Mouse (Mus musculus) layer of hippocampus, adult 2 months (tissue): ENCODE results near the gene Entpd6. TPM values are rescaled to one million over a fixed set of nuclear protein-coding genes. Genes with fewer than 3 reads are reported as not detected.
A peak's percentile ranks its signal among the peaks of the same experiment; 100 is the strongest.

Source experiments
- DNase-seq, 2 experiments: peaks; one replicate each; pipeline ENCODE4 v3.0.0; 2022; ENCODE audit warnings: low spot score in 2 of 2
- H3K27ac ChIP-seq: fragments of 200-600 bp; 2 replicates; pipeline ENCODE4 v1.8.1; 2022
- H3K4me3 ChIP-seq: fragments of 200-600 bp; 2 replicates; pipeline ENCODE4 v1.8.1; 2022; ENCODE audit warnings: mild to moderate bottlenecking
- CTCF ChIP-seq: fragments of 200-600 bp; conservative IDR thresholded peaks from 2 replicates; pipeline ENCODE4 v1.8.1; 2022; ENCODE audit warnings: antibody characterized with exemption, mild to moderate bottlenecking, moderate library complexity
- long read RNA-seq, 2 experiments: library from polyadenylated mRNA; stranded (forward); transcript quantifications; one replicate each; pipeline ENCODE4 v2.0.0; 2021; ENCODE audit warnings: borderline mapping rate in 2 of 2
- total RNA-seq, 2 experiments: library from RNA; stranded (reverse); gene quantifications; 2 replicates each; pipeline ENCODE4 v1.2.3; 2021

The Entpd6 gene
- 10 to 100 TPM; 65.5 to 68.9 TPM for total RNA-seq
- long read RNA-seq, experiment 1, transcript Entpd6-201 (14 exons, 2,540 nt), result major isoform, 39 of 67 reads
- long read RNA-seq, experiment 1, partial matches to known transcripts, result 12 of 67 reads
- long read RNA-seq, experiment 1, other reads (novel, unspliced or antisense), result 16 of 67 reads
- long read RNA-seq, experiment 2, transcript Entpd6-201 (14 exons, 2,540 nt), result major isoform, 61 of 108 reads
- long read RNA-seq, experiment 2, partial matches to known transcripts, result 7 of 108 reads
- long read RNA-seq, experiment 2, other reads (novel, unspliced or antisense), result 40 of 108 reads

DNA sequence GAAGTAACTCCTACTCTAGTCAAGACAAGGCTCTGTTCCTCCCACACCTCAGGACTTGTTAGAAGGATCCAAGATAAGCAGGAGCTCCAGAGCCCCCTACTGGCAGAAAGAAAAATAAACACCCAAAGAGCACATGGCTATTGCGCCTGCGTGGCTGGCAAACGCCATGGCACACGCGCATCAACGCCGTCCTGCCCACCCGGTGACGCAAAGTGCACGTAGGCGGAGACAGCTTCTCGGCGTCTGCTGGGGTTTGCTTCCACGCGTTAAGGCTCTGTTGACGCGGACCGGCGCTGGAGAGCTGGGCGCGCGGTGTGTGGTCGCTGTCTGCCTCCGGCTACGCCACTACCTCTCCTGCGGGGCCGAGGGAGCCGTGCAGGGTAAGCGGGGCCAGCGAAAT is at the start of gene Entpd6:
TSS of gene Entpd6 (plus strand) at position 189 of the 400 bp plus-strand sequence.
- peak; percentile 98 to 99 for DNase-seq
- TF ChIP-seq CTCF, result peak; percentile 91

DNA sequence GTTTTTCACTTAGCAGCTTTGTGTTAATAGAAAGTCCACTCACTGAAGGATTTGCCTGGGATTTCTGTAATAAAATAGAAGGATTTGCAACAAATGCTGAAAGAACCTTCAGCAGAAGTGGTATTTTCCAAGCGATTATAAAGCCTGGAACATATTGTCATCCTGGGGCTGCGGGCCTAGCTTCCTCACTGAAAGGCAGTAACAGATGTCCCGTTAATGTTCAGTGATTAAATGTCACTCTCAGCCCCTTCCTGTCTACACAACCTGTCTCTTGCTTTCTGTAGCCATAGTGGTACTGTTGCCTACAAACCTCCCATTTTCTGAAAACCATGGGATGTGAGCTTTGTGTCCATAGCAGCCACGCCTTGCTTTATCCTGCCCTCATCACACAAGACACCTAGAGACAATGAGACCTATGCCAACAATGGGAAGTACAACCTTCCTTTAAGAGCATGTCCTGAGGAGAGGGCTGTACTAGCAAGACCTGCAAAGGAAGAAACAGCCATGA is 36.6 kb upstream of the Entpd6 start:
- no peak for TF ChIP-seq CTCF
- peak; percentile 22 to 32 for DNase-seq

More for the DNA sequence above, at the start of gene Entpd6:
- peak within 1 kb of the TSS; percentile 85 for H3K4me3 ChIP-seq
- peak within 1 kb of the TSS; percentile 87 for H3K27ac ChIP-seq

DNA sequence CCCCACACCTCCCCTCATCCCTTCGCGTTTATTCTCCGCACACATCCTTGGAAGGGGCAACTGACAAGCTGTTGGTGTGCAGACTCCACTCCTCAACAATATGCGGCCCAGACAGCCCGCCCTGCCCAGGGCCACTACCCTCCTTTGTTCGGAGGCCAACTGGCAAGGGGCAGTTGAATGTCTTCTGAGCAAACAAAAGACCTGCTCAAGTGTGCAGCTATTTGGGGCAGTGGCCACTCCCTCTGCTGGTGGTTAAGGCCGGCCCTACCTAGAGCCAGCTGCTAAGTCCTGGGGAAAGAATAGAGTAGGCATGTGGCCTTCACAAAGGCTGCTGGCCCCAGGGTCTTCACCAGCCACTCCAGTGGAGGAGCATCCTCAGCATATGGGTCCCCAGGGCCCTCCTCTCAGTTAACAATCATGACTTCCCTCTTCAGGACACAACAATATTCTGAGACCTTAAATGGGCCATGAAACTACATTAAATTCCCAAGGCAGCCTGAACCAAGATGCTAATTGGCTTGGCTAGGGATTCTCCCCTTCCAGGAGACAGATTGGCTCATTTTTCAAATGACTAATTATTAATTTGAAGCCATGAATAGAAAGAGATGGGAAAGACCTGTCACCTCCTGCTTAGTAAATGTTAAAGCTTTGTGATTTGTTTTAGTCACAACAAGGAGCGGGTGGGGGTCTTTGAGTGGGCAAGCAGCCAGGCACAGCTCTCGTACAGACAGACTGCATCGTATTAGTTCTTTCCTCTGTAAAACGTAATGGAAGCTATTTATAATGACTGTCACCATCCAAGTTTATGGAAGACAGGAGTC is 12.9 kb upstream of the Entpd6 start:
- peak; percentile 41 for TF ChIP-seq CTCF
- no peak overlapping the region for H3K27ac ChIP-seq
- no peak for DNase-seq
- H3K4me3 ChIP-seq, result no peak overlapping the region

More for the DNA sequence above, 36.6 kb upstream of the Entpd6 start:
- Histone ChIP-seq H3K4me3 (no peak overlapping the region), H3K27ac (peak overlapping the region; percentile 69)

DNA sequence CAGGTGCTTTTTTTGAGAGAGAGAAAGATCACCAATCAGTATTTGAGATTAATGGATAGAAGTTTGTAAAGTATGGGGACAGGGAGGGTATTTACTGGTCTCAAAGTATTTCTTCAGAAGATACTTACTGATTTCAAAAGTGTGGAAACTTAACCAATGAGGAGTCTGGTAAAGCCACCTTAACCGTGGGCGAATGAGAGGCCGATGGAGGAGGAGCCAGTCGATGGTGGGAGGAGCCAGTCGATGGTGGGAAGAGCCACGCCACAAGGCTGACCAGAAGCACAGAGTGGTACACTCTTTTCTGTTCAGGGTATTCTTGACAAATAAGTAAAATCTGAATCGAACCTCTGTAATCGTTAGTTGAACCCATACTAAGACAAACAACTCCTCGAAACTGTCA is 11.0 kb upstream of the Entpd6 start:
- no peak overlapping the region for H3K4me3 ChIP-seq
- DNase-seq, result no peak
- no peak overlapping the region for H3K27ac ChIP-seq
- no peak for TF ChIP-seq CTCF

DNA sequence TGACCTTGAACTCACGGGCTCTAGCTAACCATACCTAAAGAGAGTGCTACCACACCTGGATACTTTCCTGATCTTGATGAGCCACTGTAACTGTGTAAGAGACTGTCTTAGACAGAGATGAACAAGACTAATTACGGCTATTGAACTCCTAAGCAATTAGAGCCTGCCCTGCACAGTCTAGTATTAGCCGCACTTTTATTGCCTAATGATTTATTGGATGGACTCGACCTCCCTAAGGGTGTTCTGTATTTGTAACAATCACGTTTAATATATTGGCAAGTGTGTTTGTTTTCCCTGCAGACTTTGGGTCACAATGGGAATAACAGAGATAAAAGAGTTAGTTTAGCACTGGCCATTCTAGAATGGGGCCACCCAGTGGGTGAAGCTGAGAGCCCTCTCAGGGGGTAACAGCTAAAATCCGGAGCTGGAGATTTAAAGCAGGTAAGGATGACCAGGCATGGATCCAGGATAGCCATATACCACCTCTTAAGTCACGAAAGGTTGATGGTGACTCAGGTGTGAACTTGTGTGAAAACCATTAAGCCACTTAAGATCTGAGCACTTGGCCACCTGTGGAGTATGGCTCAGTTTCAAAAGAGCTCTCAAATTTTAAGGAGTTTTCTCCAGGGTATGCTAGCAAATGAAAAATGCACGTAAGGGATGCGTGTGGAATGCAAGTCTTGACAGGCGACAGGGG is 8.5 kb upstream of the Entpd6 start:
- no peak for TF ChIP-seq CTCF
- DNase-seq, result no peak
- Histone ChIP-seq H3K27ac (no peak overlapping the region), H3K4me3 (no peak overlapping the region)

DNA sequence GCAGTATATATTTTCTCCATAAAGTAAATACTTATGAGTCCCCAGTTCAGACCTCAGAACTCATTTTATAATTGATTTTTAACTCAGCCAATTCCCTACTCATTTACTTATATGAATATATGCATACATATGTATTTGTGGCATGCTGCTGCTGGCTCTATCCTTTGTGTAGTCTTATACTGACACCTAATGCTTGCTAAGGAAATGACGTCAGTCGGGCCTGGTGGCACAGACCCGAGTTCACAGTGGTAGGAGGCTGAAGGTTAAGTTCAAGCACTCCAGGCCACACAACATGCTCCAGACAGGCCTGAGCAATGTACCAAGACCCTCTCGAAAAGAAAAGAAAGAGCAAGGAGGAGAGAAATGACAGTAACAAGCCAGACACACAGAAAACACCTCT is 7.4 kb upstream of the Entpd6 start:
- peak; percentile 70 for TF ChIP-seq CTCF
- no peak for DNase-seq
- Histone ChIP-seq H3K27ac (no peak overlapping the region), H3K4me3 (no peak overlapping the region)

DNA sequence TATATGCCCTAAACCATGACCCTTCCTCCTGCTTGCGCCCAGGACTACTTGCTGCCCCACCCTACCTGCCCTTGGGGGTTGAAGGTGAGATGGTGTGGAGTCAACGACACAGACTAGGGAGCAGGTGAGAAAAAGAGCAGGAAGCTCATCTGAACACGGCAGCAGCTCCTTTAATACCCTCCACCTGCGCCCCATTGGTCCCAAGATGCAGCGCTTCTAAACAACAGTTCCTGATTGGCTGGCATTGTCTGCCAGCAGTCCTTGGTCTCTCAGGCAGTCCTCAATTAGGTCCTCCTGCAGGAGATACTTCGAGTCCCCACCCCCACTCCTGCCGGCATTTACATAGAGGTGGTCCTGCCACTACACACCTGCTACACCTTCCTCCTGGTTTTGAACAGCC is 3.8 kb upstream of the Entpd6 start:
- H3K4me3 ChIP-seq, result no peak overlapping the region
- TF ChIP-seq CTCF, result no peak
- H3K27ac ChIP-seq, result no peak overlapping the region
- DNase-seq, result no peak

DNA sequence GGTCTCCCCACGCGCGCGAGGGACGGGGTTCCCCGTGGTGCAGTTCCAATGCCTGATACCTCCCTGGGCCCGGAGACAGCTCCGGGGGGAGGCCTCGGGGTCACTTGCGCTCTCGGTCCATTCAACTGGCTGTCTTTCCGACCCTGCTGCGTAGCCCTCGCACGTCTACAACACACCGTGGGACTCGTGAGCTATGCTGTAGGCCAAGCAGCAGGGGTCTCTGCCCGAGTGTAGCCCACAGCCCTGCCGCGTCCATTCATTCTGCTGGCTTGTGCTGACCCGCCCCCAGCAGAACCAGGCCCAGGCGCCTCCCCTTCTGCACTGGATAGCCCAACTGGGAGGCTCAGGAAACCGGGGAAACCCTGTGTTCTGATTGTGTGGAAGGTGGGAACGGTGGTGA is 441 bp downstream of the Entpd6 start:
- no peak for TF ChIP-seq CTCF
- DNase-seq, result no peak
- H3K4me3 ChIP-seq, result peak overlapping the region; percentile 85
- peak overlapping the region; percentile 87 for H3K27ac ChIP-seq

DNA sequence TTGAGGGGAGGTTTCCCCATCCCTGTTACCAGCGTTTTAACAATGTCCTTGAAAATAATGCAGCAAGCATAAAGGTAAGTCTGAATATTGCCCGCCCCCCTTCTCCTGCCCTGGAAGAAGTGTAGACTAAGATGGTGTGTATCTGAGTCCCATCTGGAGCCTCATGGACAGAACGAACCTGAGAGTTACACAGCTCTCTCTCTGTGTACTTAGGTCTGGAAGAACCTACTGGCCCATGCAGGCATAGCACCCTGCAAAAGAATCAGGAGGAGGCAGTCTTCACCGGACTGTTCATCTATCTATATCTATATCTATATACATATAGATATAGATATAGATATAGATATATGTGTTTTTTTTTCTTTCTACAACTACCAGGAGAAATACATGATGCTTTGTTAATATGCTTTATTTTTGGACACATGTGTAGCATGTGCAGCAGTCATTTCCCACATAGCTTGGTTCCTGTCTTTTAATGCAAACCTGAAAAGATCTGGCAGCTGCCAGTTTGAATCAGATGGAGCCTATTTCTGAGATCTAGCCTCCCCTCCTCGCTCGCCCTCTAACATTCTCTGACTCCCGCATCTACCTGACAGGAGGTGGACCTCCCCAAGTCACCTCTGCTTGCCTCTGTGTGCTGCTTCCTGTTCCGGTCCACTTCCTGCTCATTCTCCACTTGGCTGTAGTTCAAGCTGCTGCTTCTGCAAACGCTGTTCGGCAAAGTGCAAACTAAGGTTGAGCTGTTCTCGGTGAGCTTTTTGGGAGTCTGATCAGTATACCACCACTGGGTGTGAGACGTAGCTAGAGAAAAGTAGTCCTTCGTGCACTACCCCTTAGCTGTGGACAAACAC is 1.5 kb downstream of the Entpd6 start:
- no peak overlapping the region for H3K27ac ChIP-seq
- peak; percentile 71 for TF ChIP-seq CTCF
- peak overlapping the region; percentile 85 for H3K4me3 ChIP-seq
- no peak for DNase-seq

DNA sequence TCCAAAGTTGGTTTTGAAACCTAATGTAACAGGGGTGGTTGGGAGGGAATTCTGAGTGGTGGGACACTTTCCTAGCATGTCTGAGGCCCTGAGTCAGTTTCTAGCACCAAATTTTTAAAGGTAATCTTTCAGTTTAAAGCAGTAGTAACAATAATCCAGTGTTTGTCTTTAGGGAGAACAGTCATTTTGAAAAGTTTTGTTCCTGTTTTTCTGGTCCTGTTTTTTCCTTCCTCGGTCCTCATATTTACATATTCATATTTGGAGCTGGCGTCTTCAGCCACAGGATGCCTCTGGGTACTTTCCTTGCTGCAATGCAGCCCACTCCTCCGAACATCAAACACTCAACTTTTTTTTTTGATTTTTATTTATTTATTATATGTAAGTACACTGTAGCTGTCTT is 6.2 kb downstream of the Entpd6 start:
- no peak overlapping the region for H3K4me3 ChIP-seq
- no peak overlapping the region for H3K27ac ChIP-seq
- DNase-seq, result no peak
- TF ChIP-seq CTCF, result no peak

DNA sequence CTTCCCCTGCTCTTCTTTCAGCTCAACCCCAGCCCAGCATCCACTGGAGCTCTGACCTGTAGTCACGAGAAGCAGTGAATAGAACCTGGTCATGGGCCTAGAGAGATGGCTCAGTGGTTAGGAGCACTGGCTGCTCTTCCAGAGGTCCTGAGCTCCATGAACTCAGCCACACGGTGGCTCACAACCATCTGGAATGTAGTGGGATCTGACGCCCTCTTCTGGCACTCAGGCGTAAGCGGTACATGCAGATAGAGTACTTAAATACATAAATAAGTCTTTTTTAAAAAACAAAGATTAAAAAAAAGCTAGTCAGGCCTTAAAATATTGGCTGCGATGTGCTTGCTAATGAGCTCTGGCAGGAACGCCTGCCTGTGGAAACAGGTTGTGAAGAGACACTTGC is 12.6 kb downstream of the Entpd6 start:
- no peak overlapping the region for H3K4me3 ChIP-seq
- no peak for DNase-seq
- peak; percentile 75 for TF ChIP-seq CTCF

DNA sequence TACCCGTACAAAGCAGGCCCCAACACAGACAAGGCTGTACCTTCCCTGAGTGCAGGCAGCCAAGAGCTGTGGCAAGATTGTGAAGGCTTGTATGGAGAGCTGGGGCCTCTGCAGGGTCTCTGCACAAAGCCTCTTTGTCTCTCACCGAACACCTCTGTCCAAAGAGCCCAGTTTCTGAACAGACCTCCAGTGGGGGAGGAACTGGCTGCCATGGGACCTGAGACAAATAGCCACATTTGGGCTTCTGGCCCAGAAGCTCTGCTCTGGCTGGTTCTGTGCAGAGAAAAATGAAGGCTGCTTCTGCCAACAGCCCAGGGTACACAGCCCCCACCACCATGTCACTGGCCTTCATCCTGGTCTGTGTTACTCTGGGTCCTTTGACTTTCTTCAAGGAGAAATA is 16.8 kb downstream of the Entpd6 start:
- DNase-seq, result peak in 1 of 2 experiments; percentile 66
- Histone ChIP-seq H3K27ac (peak overlapping the region; percentile 85), H3K4me3 (no peak overlapping the region)
- TF ChIP-seq CTCF, result no peak

More for the DNA sequence above, 12.6 kb downstream of the Entpd6 start:
- peak overlapping the region; percentile 48; the same call in 1 of the 2 replicates for H3K27ac ChIP-seq
